Mouse (Mus musculus) E14TG2a.4 (cell line): Measurements from ENCODE around the gene Iqschfp.

ENCODE experiments used
- CTCF ChIP-seq: conservative IDR thresholded peaks from 2 replicates; pipeline ENCODE4 v1.5.1; 2014; ENCODE audit warnings: low read length
- NANOG ChIP-seq: IDR thresholded peaks from 2 replicates; pipeline ENCODE4 v1.6.1; 2014; ENCODE audit warnings: borderline replicate concordance, low read length, mixed read lengths
- POU5F1 ChIP-seq: IDR thresholded peaks from 2 replicates; pipeline ENCODE4 v1.6.1; 2014; ENCODE audit warnings: low read length, borderline replicate concordance

DNA sequence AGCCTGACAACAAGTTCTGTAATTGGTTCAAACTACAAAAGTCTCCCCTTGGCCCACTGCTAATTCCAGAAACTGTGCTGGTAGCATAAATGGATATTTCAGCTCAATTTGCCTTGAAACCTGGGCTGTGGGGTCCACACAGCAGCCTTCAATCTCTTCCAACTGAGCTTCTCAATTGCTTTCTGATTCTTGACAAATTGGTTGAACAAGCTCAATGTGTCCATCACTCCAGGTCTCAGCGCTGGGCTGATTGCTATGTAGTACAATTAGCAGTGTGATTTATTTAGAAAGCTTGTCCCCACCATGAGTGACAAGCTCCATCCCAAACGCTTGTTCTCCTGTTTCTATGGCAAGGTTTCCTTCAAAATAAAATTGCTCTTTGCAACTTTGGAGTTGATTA is 542.9 kb downstream of the Iqschfp start:
- TF ChIP-seq CTCF, result no peak
- TF ChIP-seq NANOG, result no peak
- TF ChIP-seq POU5F1, result no peak
